Mouse (Mus musculus) brain, embryonic 14.5 days (tissue): ENCODE measurements at regions not wholly inside any gene's neighbourhood (a gene's known extent, or its start where the extent isn't known, plus 50 kb on each side); places are given as distances from the start of the nearest gene placed in this dataset.
"Not testable (repeated sequence)": the region's sequence is repeated elsewhere in the genome, so short reads cannot be mapped to it uniquely, and the experiment has no call there.

Experiments
- DNase-seq: peaks from one replicate; pipeline ENCODE4 v3.0.0-alpha.2; 2011; ENCODE audit warnings: low read depth

DNA sequence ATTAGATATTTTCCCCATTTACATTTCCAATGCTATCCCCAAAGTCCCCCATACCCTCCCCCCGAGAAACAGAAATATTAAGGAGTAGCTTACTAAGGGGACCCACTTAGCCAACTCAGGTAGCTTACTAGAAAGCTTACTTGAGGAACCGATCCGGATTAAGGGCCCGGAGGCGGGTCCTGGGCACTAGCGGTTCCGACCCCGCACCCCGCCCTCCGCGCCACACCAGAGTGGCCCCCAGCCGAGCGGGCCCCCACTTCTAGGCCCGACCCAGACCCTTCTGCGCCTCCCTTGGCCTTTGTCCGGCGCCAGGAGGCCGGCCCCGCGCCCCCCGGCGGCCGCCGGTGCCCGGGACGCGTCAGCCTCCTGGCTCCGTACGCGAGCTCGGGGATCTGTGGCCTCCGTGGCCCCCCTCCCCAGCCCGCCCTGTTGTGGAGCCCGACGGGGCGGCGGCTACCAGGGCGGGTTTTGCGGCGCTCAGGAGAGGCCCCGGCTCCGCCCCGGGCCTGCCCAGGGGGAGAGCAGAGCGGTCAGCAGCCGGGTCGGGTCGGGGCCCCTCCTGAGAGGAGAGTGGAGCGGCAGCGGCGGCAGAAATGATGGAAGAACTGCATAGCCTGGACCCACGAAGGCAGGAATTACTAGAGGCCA lies 106.5 kb downstream of the Zfp600 start:
- peak; percentile 0 for DNase-seq

- not testable (repeated sequence) for DNase-seq
Observed at GRCm38 (mm10) chr4:146263790-146264189, 107.2 kb downstream of the Zfp600 start.

DNA sequence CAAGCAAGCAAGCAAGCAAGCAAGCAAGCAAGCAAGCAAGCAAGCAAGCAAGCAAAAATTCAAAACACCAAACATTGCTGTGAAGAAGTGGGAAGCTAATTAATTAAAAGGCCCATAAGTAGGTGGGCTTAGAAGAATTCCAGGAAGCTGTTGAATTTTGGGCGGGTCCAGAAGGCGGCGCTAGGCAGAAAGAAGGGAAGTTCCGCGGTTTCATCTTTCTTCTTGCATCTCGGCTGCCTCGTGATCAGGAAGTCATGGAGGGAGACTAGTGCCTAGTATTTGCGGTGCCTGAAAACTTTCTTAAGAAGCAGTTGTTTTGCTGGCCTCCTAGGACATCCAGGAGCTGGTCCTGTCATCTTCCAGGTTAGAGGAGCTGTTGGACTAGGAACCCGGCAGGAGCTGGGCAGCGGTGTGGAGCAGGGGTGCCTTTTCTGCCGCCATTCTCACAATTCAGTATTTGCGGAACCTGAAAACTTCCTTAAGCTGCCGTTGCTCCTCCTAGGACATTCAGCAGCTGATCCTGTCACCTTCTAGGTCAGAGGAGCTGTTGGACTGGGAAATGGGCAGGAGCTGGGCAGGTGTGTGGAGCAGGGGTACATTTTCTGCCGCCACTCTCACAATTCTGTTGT lies 113.6 kb downstream of the Zfp600 start:
- DNase-seq: not testable (repeated sequence)
